8 mouse cellular contexts compared by ENCODE assay signal in genomic region chr8:11924165-11924564, GRCm38 (mm10).
DNase-seq lines count a peak whose midpoint lies in the region; ATAC-seq and TF ChIP-seq lines count a peak whose summit lies in the region.

No protein-coding gene starts in this region.

- no peak overlapping the region for H3K27ac ChIP-seq in lung, embryonic 14.5 days (ENCODE audit: low read depth)

- no peaks in the 10 kb centered on the region for H3K36me3 ChIP-seq in lung, embryonic 14.5 days (ENCODE audit: insufficient read depth)

- ATAC-seq in lung, embryonic 14.5 days (ENCODE audit: insufficient read depth) = no peak
- ATAC-seq in erythroblast, adult 5-6 weeks (replicated peaks; ENCODE audit: low FRiP score, poor library complexity, severe bottlenecking) = no peak

- H3K4me2 ChIP-seq in lung, embryonic 14.5 days = no peak overlapping the region

- no peak overlapping the region for H3K9ac ChIP-seq in lung, embryonic 14.5 days

- TF ChIP-seq CTCF in lung, embryonic 14.5 days (IDR thresholded peaks at IDR 0.05; ENCODE audit: low read depth) = peak; percentile 66

- no peaks in the 10 kb centered on the region for H3K4me1 ChIP-seq in lung, embryonic 14.5 days (ENCODE audit: insufficient read depth)

- no peaks in the 10 kb centered on the region for H3K27me3 ChIP-seq in lung, embryonic 14.5 days (ENCODE audit: insufficient read depth, low read length)

- WGBS in lung, embryonic 14.5 days = 59% methylated on average over 11 of the region's 11 CpGs

- no peaks in the 10 kb centered on the region for H3K9me3 ChIP-seq in lung, embryonic 14.5 days (ENCODE audit: low read depth, low read length)

- DNase-seq in A20 (ENCODE audit: low read depth, low spot score) = peak; percentile 67
- DNase-seq in CD8-positive naive resting alpha-beta T cell, adult 2 months (ENCODE audit: low read depth in 2 of 2, low spot score in 2 of 2) = peak; percentile 26 to 38
- DNase-seq in c-Kit-negative CD71-positive TER-119-positive erythroid progenitor cells, embryonic 14.5 days (ENCODE audit: low read depth, low spot score) = peak; percentile 26
- DNase-seq in frontal cortex, adult 2 months (ENCODE audit: extremely low spot score in 1 of 2, low spot score in 1 of 2) = peak; percentile 45 to 88
- DNase-seq in kidney, postnatal 36 days = peak; percentile 60 to 84
- peak; percentile 75 for DNase-seq in lung, embryonic 14.5 days
- DNase-seq in right cerebral cortex, postnatal 36 days (ENCODE audit: low spot score in 2 of 2) = peak; percentile 36 to 41

- H3K4me3 ChIP-seq in lung, embryonic 14.5 days (ENCODE audit: low read depth, low read length) = no peak overlapping the region
